Mouse (Mus musculus) large intestine, adult 2 months (tissue): ENCODE measurements around the gene Fam114a2. TPM values are rescaled to one million over a fixed set of nuclear protein-coding genes. Genes with fewer than 3 reads are reported as not detected.
"Not testable (repeated sequence)": the region's sequence is repeated elsewhere in the genome, so short reads cannot be mapped to it uniquely, and the experiment has no call there.

Experiments used
- DNase-seq: peaks from one replicate; pipeline ENCODE4 v3.0.0-alpha.2; 2012; ENCODE audit warnings: low read depth, low spot score
- WGBS: fragments of 180-500 bp; shearing (Covaris S2); methylation state at CpG from one replicate; pipeline ENCODE4 v1.1.7; 2018; 5-methylcytosine and 5-hydroxymethylcytosine counted together
- polyA plus RNA-seq: library from polyadenylated mRNA; depleted of rRNA; stranded (reverse); fragments of >200 nt; gene quantifications from 2 replicates; pipeline ENCODE4 v1.2.3, GENCODE M21; 2012; rRNA removed

Fam114a2 gene
- 29.2 and 36.4 TPM in 2 replicates for polyA plus RNA-seq

- WGBS = under 1% methylated on average over 59 of the region's 59 CpGs
These were observed at the start of gene Fam114a2, which contains the start of gene Mfap3 for GRCm38 (mm10) chr11:57518091-57518750. TSS of gene Fam114a2 (minus strand) at chr11:57518617. TSS of gene Mfap3 (plus strand) at chr11:57518664.

GRCm38 (mm10) chr11:57566091-57567035 lies 47.9 kb upstream of the Fam114a2 start:
- DNase-seq = no peak
- 69% methylated on average over 18 of the region's 18 CpGs for WGBS

More at GRCm38 (mm10) chr11:57518091-57518750, at the start of gene Fam114a2, which contains the start of gene Mfap3:
- peak; percentile 55 for DNase-seq

GRCm38 (mm10) chr11:57564564-57564963 lies 46.1 kb upstream of the Fam114a2 start:
- DNase-seq = no peak
- WGBS = 67% methylated on average over 12 of the region's 12 CpGs

- not testable (repeated sequence) for DNase-seq
- WGBS = 90% methylated on average over 10 of the region's 10 CpGs
These were observed 39.5 kb upstream of the Fam114a2 start for GRCm38 (mm10) chr11:57557936-57558335.

GRCm38 (mm10) chr11:57553015-57553780 lies 34.8 kb upstream of the Fam114a2 start:
- WGBS = 86% methylated on average over 9 of the region's 9 CpGs
- DNase-seq = no peak

GRCm38 (mm10) chr11:57551016-57551415 lies 32.6 kb upstream of the Fam114a2 start:
- DNase-seq = no peak
- 76% methylated on average over 8 of the region's 8 CpGs for WGBS

- 96% methylated on average over 2 of the region's 2 CpGs for WGBS
- DNase-seq = no peak
These were observed 31.8 kb upstream of the Fam114a2 start for GRCm38 (mm10) chr11:57550230-57550629.

GRCm38 (mm10) chr11:57548618-57549550 lies 30.5 kb upstream of the Fam114a2 start:
- WGBS = 35% methylated on average over 18 of the region's 18 CpGs
- peak; percentile 32 for DNase-seq

GRCm38 (mm10) chr11:57540681-57541080 lies 22.3 kb upstream of the Fam114a2 start:
- 91% methylated on average over 2 of the region's 2 CpGs for WGBS
- no peak for DNase-seq

GRCm38 (mm10) chr11:57539841-57540418 lies 21.5 kb upstream of the Fam114a2 start:
- no peak for DNase-seq
- 89% methylated on average over 5 of the region's 5 CpGs for WGBS

GRCm38 (mm10) chr11:57535912-57536311 lies 17.5 kb upstream of the Fam114a2 start:
- DNase-seq = no peak
- WGBS = 91% methylated on average over 5 of the region's 5 CpGs

GRCm38 (mm10) chr11:57532306-57532705 lies 13.9 kb upstream of the Fam114a2 start:
- DNase-seq = no peak
- WGBS = 84% methylated on average over 4 of the region's 4 CpGs

GRCm38 (mm10) chr11:57531300-57531950 lies 13.0 kb upstream of the Fam114a2 start:
- no peak for DNase-seq
- 62% methylated on average over 11 of the region's 11 CpGs for WGBS

- DNase-seq = no peak
- WGBS = 92% methylated on average over 3 of the region's 3 CpGs
These were observed 10.7 kb upstream of the Fam114a2 start for GRCm38 (mm10) chr11:57529111-57529510.

- WGBS = 86% methylated on average over 4 of the region's 4 CpGs
- DNase-seq = no peak
These were observed 9.1 kb upstream of the Fam114a2 start for GRCm38 (mm10) chr11:57527506-57527905.

GRCm38 (mm10) chr11:57525900-57526299 lies 7.5 kb upstream of the Fam114a2 start:
- no peak for DNase-seq
- 73% methylated on average over 3 of the region's 3 CpGs for WGBS

GRCm38 (mm10) chr11:57524597-57524996 lies 6.2 kb upstream of the Fam114a2 start:
- no peak for DNase-seq

GRCm38 (mm10) chr11:57523418-57523817 lies 5.0 kb upstream of the Fam114a2 start:
- no peak for DNase-seq
- WGBS = 83% methylated on average over 3 of the region's 3 CpGs
